Mouse (Mus musculus): Measurements from ENCODE around the gene Grik3. TPM values are rescaled to one million over a fixed set of nuclear protein-coding genes. Genes with fewer than 3 reads are reported as not detected.

Grik3 gene
- polyA plus RNA-seq, 1 experiment, result not detected

DNA sequence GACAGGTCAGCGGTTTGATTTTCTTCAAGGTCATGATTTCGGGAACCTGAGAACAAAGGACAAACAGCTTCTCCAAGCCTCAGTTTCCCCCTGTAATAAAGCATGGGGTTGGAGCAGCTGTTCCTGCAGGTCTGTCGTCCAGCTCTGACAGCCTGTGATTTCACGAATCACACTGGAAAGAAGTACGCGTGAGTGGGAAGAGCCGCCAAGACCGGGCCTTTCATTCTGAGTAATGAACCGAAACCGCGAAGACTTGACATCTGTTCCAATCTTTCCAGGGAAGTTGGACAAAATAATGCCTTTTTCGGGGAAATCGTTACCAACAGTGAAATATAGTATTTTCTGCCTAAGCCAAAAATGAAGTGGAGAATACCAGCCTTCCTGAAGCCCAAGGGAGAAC lies 191.5 kb downstream of the Grik3 start:
- TF ChIP-seq GATA1 (IDR thresholded peaks at IDR 0.05; ENCODE audit: low read length), result no peak

DNA sequence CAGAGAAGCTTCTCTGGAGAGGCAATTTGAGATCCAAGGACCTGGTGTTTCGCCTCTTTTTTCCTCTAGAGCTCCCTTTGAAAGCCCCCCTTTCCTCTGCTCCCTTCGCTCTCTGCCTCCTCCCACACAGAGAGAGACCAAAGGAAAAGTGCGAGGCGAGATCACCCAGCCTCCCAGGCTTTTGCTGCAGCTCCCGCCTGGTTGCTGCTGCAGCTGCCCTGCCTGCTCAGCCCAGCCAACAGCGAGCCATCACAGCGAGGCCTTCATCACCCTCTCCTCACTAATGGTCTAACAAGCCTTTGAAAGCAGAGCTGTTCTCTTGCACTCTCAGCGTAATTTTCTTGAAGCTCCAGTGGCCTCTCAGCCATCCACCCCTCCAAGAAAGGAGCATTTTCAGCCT lies 196.6 kb downstream of the Grik3 start:
- TF ChIP-seq GATA1 (IDR thresholded peaks at IDR 0.05; ENCODE audit: low read length), result no peak

DNA sequence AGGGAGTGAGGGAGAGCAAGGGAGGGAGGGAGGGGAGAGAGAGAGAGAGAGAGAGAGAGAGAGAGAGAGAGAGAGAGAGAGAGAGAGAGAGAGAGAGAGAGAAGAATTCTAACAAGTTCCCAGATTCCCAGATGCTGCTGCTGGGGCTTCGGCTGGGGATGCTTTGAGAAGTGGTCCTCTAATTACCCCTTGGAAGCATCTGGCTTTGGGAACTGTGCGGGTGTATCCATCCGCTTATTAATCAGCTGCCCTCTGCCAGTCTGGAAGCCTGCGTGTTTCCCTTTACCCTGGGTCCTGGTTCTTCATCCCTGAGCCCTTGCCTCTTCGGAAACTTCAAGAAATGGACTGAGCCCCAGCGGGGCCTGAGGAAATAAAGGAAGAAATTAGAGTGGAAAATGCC lies 204.9 kb downstream of the Grik3 start:
- TF ChIP-seq GATA1 (IDR thresholded peaks at IDR 0.05; ENCODE audit: low read length), result no peak

DNA sequence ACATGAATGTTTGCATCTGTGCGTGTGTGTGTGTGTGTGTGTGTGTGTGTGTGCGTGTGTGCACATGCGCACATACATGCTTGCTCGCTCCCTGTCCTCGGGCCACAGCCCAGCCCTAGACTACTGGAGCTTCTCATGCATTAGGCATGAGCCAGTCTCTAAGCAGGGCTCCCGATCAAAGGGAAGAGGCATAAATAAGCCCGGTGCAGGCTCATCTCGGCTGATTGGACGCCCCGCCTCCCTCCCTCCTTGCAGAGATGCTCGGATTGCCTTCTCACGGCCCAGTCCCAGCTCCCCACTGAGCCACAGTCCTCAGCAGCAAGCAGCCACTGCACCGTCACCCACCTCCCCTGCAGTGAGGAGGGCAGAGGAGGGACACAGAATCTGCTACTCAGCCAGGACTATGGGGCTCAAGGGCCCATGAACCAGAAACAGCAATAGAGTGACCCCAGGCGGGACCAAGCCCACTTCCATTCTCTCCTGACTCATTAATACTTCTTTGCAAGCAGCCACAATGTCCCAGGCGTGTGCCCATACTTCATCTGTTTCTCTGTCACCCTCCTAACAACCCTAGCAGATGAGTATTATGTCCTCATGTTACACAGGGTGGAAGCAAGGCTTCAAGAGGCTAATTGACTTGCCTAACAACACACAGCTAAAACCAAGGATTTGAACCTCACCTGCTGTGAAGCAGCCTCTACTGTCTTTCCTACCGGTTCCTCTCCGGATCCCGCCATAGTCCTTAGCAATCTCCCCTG lies 205.9 kb downstream of the Grik3 start:
- no peak for TF ChIP-seq GATA1 (IDR thresholded peaks at IDR 0.05; ENCODE audit: low read length)

DNA sequence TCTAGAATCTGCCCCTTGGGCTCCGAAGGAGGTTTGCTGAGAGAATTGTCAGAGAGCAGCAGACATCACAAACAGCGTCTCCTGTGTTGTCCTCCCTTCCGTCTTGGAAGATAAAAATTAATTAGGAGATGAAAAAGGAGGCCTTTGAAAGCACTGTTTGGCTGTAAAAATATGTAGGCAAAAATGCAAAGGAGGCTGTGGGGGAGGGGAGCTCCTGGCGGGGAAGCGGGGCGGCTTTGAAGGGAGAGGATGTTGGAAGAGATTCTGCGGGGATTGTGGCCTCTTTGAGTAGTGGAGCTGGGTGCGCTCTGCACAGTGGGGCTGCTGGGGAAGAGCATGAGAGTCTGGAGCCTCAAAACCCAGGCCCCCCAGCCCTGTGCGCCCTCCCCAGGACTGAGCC lies 207.1 kb downstream of the Grik3 start:
- no peak for TF ChIP-seq GATA1 (IDR thresholded peaks at IDR 0.05; ENCODE audit: low read length)

DNA sequence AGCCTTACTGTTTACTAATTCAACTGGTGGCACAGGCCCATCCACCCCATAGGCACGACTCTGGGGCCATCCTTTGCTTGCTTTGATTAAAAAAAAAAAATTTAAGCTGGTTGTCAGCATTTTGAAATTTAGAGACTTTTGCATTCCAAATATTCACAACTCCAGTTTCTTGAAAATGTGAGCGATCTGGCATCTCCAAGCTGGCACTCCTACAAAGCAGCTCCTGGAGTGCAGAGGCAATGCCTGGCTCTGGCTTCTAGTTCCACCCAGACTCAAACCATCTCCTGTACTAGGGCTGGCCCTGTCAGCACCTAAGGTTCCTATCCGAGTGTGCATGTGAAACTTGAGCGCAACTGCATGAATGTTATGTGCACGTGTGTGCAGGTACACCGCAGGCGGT lies 208.6 kb downstream of the Grik3 start:
- TF ChIP-seq GATA1 (IDR thresholded peaks at IDR 0.05; ENCODE audit: low read length), result no peak

DNA sequence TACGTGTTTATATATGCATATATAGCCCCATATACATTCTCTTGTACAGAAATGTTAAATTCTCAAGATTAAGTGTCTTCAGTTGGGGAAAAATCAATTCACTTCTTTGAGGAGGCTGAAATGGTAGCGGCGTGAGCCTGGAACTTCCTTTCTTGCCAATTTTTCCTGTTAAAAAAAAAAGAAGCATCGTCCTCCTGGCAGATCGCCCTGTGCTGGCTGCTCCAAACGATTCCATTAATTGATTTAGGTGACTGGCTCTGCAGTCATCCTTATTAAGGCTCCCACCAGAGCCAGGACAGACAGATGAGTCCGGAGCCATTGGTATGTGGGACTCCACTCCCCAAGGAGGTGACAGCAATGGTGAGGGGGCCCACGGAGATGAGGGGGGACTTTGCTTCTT lies 209.8 kb downstream of the Grik3 start:
- no peak for TF ChIP-seq GATA1 (IDR thresholded peaks at IDR 0.05; ENCODE audit: low read length)

DNA sequence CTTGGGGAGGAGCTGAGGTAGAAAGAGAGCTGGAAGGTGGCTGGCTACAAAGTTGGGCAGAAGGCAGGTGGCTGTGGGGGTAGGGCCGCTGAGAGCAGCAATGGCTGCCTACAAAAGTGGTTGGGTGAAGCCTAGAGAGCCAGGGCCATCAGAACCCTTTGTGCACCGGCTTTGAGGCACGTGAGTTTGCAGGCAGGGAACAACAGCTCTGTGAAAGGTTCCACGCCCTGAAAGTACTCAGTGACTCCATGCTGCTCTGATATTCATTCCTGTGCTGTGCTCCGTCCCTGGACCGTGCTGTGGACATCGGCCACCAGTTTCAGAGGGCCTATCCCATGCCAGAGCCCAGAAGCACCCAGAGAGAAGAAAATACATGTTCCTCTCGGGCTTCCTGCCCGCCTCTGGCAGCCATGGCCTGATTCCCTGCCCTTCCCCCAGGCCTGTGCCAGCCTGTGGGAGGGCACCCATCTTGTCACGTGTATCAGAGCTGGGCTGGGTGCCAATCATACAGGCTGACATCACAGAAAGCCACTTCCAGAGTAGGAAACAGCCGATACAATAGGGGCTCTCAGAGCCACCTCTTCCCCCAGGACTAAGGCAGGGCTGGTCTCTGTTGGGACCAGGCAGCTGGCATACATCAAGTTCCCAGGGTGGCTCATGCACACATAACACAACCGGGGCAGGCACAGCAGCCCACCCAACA lies 212.3 kb downstream of the Grik3 start:
- TF ChIP-seq GATA1 (IDR thresholded peaks at IDR 0.05; ENCODE audit: low read length), result no peak

DNA sequence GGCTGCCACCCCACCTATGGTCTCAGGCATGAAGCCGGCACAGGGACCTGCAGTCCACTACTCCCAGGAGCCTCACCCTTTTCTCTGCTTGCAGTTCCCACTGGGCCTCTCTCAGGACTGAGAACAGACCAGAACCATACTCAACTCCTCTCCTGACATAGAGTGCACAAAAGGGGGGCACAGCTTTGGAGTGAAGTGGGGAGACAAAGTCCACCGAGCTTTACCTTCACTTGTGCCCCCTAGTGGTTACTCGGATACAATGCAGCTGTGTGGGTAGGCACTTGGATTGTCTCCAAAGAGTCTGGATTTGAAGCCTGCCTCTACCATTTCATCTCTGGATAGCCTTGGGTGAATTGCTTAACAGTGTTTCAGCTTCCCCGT lies 212.8 kb downstream of the Grik3 start:
- no peak for TF ChIP-seq GATA1 (IDR thresholded peaks at IDR 0.05; ENCODE audit: low read length)

DNA sequence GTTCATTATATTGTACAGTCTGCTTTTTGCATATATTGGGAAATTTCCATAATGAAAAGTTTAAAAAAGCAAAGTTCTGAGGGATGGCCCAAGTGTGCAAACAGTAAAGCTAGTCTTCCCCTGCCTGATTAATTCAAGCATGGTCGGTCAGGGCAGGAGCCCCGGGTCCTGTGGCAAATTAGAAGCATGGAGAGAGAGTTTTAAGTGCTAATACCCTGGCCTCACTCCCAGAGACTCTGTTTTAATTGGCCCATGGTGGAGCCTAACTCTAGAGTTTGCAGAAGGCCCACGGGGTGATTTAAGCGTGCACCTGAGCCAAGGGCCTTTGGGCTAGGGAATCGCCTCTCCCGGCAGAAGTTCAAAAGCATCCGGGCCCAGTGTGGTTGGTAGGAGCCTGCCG lies 215.2 kb downstream of the Grik3 start:
- no peak for TF ChIP-seq GATA1 (IDR thresholded peaks at IDR 0.05; ENCODE audit: low read length)

DNA sequence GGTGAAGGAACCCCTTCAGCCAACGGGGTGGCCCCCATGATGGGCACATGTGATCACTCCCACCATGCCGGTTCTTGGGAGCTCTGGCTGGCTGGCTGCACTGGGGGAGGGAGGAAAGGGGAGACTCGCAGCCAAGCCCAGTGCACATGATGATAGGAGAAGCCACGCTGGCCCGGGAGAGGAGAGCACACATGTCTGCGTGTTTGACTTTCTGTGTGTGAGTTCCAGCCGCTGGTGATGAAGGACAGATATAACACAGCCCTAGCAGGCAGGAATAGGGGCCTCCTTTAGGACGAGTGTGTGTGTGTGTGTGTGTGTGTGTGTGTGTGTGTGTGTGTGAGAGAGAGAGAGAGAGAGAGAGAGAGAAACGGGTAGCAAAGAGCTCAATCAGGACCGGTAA lies 219.2 kb downstream of the Grik3 start:
- no peak for TF ChIP-seq GATA1 (IDR thresholded peaks at IDR 0.05; ENCODE audit: low read length)

DNA sequence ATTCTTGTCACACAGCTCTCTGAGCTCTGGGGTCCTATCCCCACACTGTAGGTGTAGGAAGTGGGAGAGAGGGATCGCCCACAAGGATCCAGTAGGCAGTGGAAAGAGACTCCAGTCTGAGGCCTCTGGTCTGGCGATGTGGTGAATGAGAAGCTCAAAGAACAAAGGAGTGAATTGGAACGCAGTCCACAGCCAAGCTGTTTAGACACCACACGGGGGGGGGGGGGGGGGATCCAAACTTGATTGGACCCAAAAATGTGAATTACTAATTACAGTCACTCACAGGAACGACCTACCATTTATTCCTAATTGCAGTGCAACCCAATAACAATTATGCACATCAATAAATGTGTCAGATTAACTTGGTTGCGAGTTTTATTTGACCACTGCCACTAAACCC lies 227.4 kb downstream of the Grik3 start:
- no peak for TF ChIP-seq GATA1 (IDR thresholded peaks at IDR 0.05; ENCODE audit: low read length)

DNA sequence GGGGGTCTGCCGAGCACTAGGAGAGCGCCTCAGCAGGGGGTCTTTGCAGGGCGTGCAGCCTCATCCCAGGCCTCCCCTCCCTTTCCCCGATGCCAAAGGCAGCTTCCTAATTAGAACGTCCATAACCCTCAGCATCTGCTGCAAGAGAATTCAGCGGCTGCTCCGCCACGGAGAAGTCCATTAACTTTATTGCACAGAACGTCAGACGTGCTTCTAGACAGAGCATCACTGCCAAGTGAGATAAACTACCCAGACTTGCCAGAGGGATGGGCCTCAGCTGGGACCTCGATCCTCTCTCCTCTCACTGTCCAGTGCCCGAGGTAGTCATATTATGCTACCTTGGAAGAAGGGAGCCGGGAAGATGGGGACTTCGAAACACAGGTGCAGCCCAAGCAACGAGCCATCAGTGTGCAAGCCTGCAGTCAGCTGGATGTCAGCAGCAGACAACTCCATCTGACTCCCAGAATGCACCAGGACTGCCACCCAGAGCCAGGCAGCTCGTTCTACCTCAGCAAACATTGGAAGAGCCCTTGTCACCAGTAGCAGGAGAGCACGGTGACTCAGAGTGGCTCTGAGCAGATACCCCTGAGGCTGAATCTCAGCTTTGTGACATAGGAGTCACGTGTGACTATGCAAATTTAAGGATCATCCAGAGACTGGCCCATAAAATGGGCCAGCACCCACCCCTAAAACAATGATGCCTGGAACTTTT lies 228.1 kb downstream of the Grik3 start:
- TF ChIP-seq GATA1 (IDR thresholded peaks at IDR 0.05; ENCODE audit: low read length), result no peak

DNA sequence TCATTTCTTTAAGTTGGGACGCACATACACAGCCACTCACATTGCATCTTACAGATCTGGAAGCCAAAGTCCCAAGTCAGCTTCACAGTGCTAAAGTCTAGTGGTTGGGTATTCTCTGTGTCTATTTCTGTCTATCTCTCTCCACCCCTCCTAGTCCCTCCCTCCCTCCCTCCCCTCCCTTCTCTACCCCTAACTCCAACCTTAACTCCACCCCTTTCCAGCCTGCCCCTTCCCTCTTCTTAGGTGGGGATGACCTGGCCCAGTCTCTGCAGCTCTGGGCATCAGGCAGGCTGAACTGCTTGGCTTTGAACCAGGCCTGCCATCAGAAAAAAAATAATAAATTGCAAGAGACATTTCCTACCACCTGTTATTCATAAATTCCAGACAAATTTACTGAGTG lies 235.7 kb downstream of the Grik3 start:
- TF ChIP-seq GATA1 (IDR thresholded peaks at IDR 0.05; ENCODE audit: low read length), result no peak

DNA sequence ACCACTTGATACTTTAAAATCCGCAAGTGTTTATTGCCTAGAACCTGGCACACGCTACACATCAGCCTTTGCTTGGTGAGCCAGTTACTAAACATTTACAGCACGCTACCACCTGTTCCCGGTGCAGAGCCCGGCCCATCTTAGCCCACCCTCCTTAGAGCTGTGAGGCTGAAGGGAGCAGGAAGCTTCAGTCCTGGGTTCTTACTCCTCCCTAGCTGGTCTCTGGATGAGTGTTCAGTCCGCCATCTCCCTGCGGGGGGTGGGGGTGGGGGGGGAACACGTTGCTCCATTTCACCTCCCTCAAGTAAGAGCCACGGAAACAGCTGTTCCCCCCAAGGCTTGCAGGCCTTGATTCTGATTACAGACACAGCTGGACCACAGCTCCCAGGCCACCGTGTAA lies 236.5 kb downstream of the Grik3 start:
- no peak for TF ChIP-seq GATA1 (IDR thresholded peaks at IDR 0.05; ENCODE audit: low read length)

DNA sequence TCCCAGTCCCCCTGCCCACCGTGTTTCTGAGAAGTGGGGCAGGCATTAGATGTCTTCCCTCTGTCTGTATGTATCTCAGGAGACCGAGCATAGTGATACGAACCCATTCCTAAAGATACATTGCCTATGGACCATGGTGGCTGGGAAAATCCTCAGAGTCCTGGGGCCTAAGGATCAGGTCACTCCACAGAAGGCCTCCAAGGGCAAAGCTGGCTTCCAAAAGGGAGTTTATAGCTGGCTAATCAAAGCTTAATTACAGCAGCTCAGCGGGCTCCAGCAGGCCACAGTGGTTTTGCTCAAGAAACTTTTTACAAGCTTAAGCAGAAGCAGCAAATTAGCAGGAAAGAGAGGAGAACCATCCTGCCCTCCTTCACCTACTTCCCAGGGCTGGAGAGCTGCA lies 237.1 kb downstream of the Grik3 start:
- TF ChIP-seq GATA1 (IDR thresholded peaks at IDR 0.05; ENCODE audit: low read length), result no peak

Measured in G1E-ER4 (cell line).